Comparison of ENCODE assay signal across 16 mouse cellular contexts in genomic region chr16:93726186-93726585, GRCm38 (mm10). TPM values are rescaled to one million over a fixed set of nuclear protein-coding genes. Genes with fewer than 3 reads are reported as not detected.
DNase-seq lines count a peak whose midpoint lies in the region; ATAC-seq and TF ChIP-seq lines count a peak whose summit lies in the region.
"Had no signal": no experiment of that assay in that cellular context is flagged by ENCODE, and none has a peak within 500 bp of the region (broad histone marks: within the 10 kb centered on the region; RNA-seq: fewer than 3 reads in every experiment).

No protein-coding gene starts in this region.

- ATAC-seq in liver, embryonic 12.5 days = 0 out of 2 replicates have a peak, but pooled peaks have one; percentile 23
- ATAC-seq in liver, embryonic 14.5 days (ENCODE audit: insufficient read depth) = peak; percentile 34; the same call in 1 of the 2 replicates
- ATAC-seq: forebrain, embryonic 14.5 days had no signal

- WGBS in liver, embryonic 12.5 days (ENCODE audit: insufficient replicate concordance) = 84% methylated on average over 4 of the region's 4 CpGs
- 73% methylated on average over 4 of the region's 4 CpGs for WGBS in liver, embryonic 14.5 days (ENCODE audit: insufficient replicate concordance)
- 49% methylated on average over 4 of the region's 4 CpGs for WGBS in small intestine, adult 2 months

- no peak overlapping the region for H3K4me3 ChIP-seq in liver, embryonic 12.5 days
- no peak overlapping the region for H3K4me3 ChIP-seq in liver, embryonic 14.5 days (ENCODE audit: insufficient read depth in 1 of 2, low read depth in 2 of 2, low read length in 2 of 2)
- no peak overlapping the region for H3K4me3 ChIP-seq in small intestine, adult 2 months (ENCODE audit: low read depth, low read length)
- H3K4me3 ChIP-seq: embryonic facial prominence, embryonic 10.5 days; heart, embryonic 12.5 days; hindbrain, embryonic 10.5 days had no signal

- H3K9ac ChIP-seq in liver, embryonic 12.5 days = no peak overlapping the region
- no peak overlapping the region for H3K9ac ChIP-seq in liver, embryonic 14.5 days (replicated peaks)
- H3K9ac ChIP-seq: heart, embryonic 12.5 days; hindbrain, embryonic 14.5 days had no signal

- TF ChIP-seq EP300 in liver, embryonic 14.5 days (IDR thresholded peaks at IDR 0.05; ENCODE audit: low read depth) = no peak

- H3K9me3 ChIP-seq in liver, embryonic 12.5 days (replicated peaks) = no peaks in the 10 kb centered on the region
- no peaks in the 10 kb centered on the region for H3K9me3 ChIP-seq in liver, embryonic 14.5 days (ENCODE audit: control insufficient read depth, low read length)
- H3K9me3 ChIP-seq: embryonic facial prominence, embryonic 10.5 days; heart, embryonic 12.5 days; hindbrain, embryonic 10.5 days had no signal

- H3K27me3 ChIP-seq in liver, embryonic 12.5 days (replicated peaks) = no peaks in the 10 kb centered on the region
- no peaks in the 10 kb centered on the region for H3K27me3 ChIP-seq in liver, embryonic 14.5 days (ENCODE audit: control insufficient read depth, insufficient read depth, low read length)
- H3K27me3 ChIP-seq in small intestine, adult 2 months (ENCODE audit: control insufficient read depth, insufficient read depth, low read length) = no peaks in the 10 kb centered on the region

- TF ChIP-seq POLR2A in small intestine, adult 2 months (IDR thresholded peaks at IDR 0.05; ENCODE audit: low read depth, low read length) = no peak

- H3K36me3 ChIP-seq in liver, embryonic 12.5 days = peaks cover 20% of the 10 kb centered on the region; the same call in 1 of the 2 replicates
- no peaks in the 10 kb centered on the region for H3K36me3 ChIP-seq in liver, embryonic 14.5 days (replicated peaks; ENCODE audit: control insufficient read depth, insufficient read depth, low read depth)
- H3K36me3 ChIP-seq in small intestine, adult 2 months (ENCODE audit: control insufficient read depth, insufficient read depth, low read length) = peaks cover 14% of the 10 kb centered on the region
- H3K36me3 ChIP-seq: embryonic facial prominence, embryonic 10.5 days; heart, embryonic 12.5 days; hindbrain, embryonic 10.5 days had no signal

- peaks cover 18% of the 10 kb centered on the region for H3K4me1 ChIP-seq in liver, embryonic 12.5 days
- H3K4me1 ChIP-seq in liver, embryonic 14.5 days (replicated peaks; ENCODE audit: control insufficient read depth in 2 of 2, insufficient read depth in 2 of 2, low read length in 1 of 2) = peaks cover 0 to 7% of the 10 kb centered on the region in 2 experiments; a peak in 2 of 4 replicates
- peaks cover 30% of the 10 kb centered on the region for H3K4me1 ChIP-seq in small intestine, adult 2 months (ENCODE audit: control insufficient read depth, insufficient read depth, insufficient read length, low read length)

- TF ChIP-seq CTCF in liver, embryonic 14.5 days (IDR thresholded peaks at IDR 0.05; ENCODE audit: low read depth) = no peak
- TF ChIP-seq CTCF in small intestine, adult 2 months (IDR thresholded peaks at IDR 0.05; ENCODE audit: extremely low read depth, insufficient read length, insufficient replicate concordance, low read depth, low read length) = no peak

- no peak overlapping the region for H3K27ac ChIP-seq in liver, embryonic 12.5 days
- H3K27ac ChIP-seq in liver, embryonic 14.5 days = no peak overlapping the region
- H3K27ac ChIP-seq in small intestine, adult 2 months (ENCODE audit: insufficient read depth, low read depth, low read length) = peak overlapping the region; percentile 95
- H3K27ac ChIP-seq: embryonic facial prominence, embryonic 10.5 days; hindbrain, embryonic 10.5 days; hindbrain, embryonic 14.5 days had no signal

- no peak overlapping the region for H3K4me2 ChIP-seq in liver, embryonic 12.5 days
- H3K4me2 ChIP-seq in liver, embryonic 14.5 days (ENCODE audit: low read depth) = no peak overlapping the region
- H3K4me2 ChIP-seq: heart, embryonic 12.5 days; hindbrain, embryonic 14.5 days had no signal

- no peak for DNase-seq in liver
- no peak for DNase-seq in liver, embryonic 14.5 days (ENCODE audit: low read depth in 3 of 3, low spot score in 3 of 3)
- DNase-seq in cerebellum, postnatal 10 days = no peak
- DNase-seq in lung, adult 18-20 months = no peak
- DNase-seq: adrenal gland, adult 2 months; adrenal gland, postnatal 25 days; cerebellum, adult 18-20 months; cerebellum, adult 9-11 months; gastrocnemius, postnatal 25 days had no signal

RNA-seq across cellular contexts. Expression of gene Dop1b, which starts 14.5 kb away (rescaled TPM):
- 10.5 and 12.8 TPM in 2 replicates for polyA plus RNA-seq in liver, embryonic 12.5 days (2016; fragmentation: Nextera tagmentation; extraction: Ambion mirVana)
- polyA plus RNA-seq in liver, embryonic 14.5 days (2012; rRNA removed) = 11.8 and 13.4 TPM in 2 replicates
- polyA plus RNA-seq in liver, embryonic 14.5 days (2014; fragmentation: Nextera tagmentation; extraction: Ambion mirVana) = 11.6 and 14.4 TPM in 2 replicates
- polyA plus RNA-seq in small intestine, adult 2 months (2012; rRNA removed) = 42.9 and 94.1 TPM in 2 replicates

RNA-seq across cellular contexts. Expression of gene Cbr3, which starts 43.2 kb away (rescaled TPM):
- 0.11 and 0.37 TPM in 2 replicates for polyA plus RNA-seq in liver, embryonic 12.5 days (2016; fragmentation: Nextera tagmentation; extraction: Ambion mirVana)
- polyA plus RNA-seq in liver, embryonic 14.5 days (2012; rRNA removed) = 0.32 TPM in 2 replicates
- 0.24 and 0.28 TPM in 2 replicates for polyA plus RNA-seq in liver, embryonic 14.5 days (2014; fragmentation: Nextera tagmentation; extraction: Ambion mirVana)
- 4.0 and 39.0 TPM in 2 replicates for polyA plus RNA-seq in small intestine, adult 2 months (2012; rRNA removed)
- polyA plus RNA-seq: heart, embryonic 12.5 days had no signal
